Mouse (Mus musculus): ENCODE measurements around the gene Map6. TPM values are rescaled to one million over a fixed set of nuclear protein-coding genes. Genes with fewer than 3 reads are reported as not detected.

Map6 gene
- total RNA-seq, 2 experiments from 2014 or later, result 7.6 to 7.9 TPM

Other genes with a start within 250 kb of the Map6 start
- 10 to 100 TPM; 31.2 to 36.3 TPM for gene Uvrag, start 126.3 kb upstream of the Map6 start, total RNA-seq (2021)
- 100 to 1,000 TPM; 307 to 556 TPM for gene Dgat2, start 84.7 kb upstream of the Map6 start, total RNA-seq (2021)
- 1 to 10 TPM in 1 of 2 experiments, under 1 TPM in 1; 0.16 to 1.5 TPM for gene Mogat2, start 28.8 kb upstream of the Map6 start, total RNA-seq (2021)
- gene Serpinh1, start 85.8 kb downstream of the Map6 start, total RNA-seq (2021), result 100 to 1,000 TPM; 266 to 469 TPM
- gene Gdpd5, start 114.0 kb downstream of the Map6 start, total RNA-seq (2021), result 1 to 10 TPM; 7.5 to 7.6 TPM
- gene Klhl35, start 198.6 kb downstream of the Map6 start, total RNA-seq (2021), result under 1 TPM; 0.50 to 0.63 TPM
- gene Rps3, start 216.3 kb downstream of the Map6 start, total RNA-seq (2021), result 100 to 1,000 TPM; 549 to 598 TPM